Mouse (Mus musculus) cerebellum, postnatal 10 days (tissue): ENCODE data around the gene Olfr1243.
"Not testable (repeated sequence)": the region's sequence is repeated elsewhere in the genome, so short reads cannot be mapped to it uniquely, and the experiment has no call there.

Experiments used
- DNase-seq, 2 experiments: peaks; one replicate each; pipeline ENCODE4 v3.0.0; 2021; ENCODE audit warnings: mixed read lengths in 2 of 2

Olfr1243 gene

GRCm38 (mm10) chr2:89531387-89531786 is at the start of gene Olfr1243:
TSS of gene Olfr1243 (minus strand) at chr2:89531487.
- DNase-seq = no peak

- no peak for DNase-seq
These were observed 47.1 kb upstream of the Olfr1243 start, which contains the start of gene Olfr1245 for GRCm38 (mm10) chr2:89578347-89578746. TSS of gene Olfr1245 (minus strand) at chr2:89578447.

- DNase-seq = not testable (repeated sequence)
These were observed 31.4 kb upstream of the Olfr1243 start for GRCm38 (mm10) chr2:89562706-89563105.

GRCm38 (mm10) chr2:89544516-89544915 is 13.2 kb upstream of the Olfr1243 start:
- no peak for DNase-seq

GRCm38 (mm10) chr2:89539923-89540322 is 8.6 kb upstream of the Olfr1243 start:
- peak in 1 of 2 experiments; percentile 1 for DNase-seq

GRCm38 (mm10) chr2:89498235-89498634 is 33.1 kb downstream of the Olfr1243 start, which contains the start of gene Olfr1242:
TSS of gene Olfr1242 (minus strand) at chr2:89498335.
- DNase-seq = no peak

- DNase-seq = no peak
These were observed 44.3 kb downstream of the Olfr1243 start, which contains the start of gene Olfr1241 for GRCm38 (mm10) chr2:89487026-89487425. TSS of gene Olfr1241 (minus strand) at chr2:89487126.
